Mouse (Mus musculus): ENCODE measurements around the gene Gm49711.

GRCm38 (mm10) chr16:92064801-92065200 is 6.7 kb downstream of the Gm49711 start:
- TF ChIP-seq POLR2A (IDR thresholded peaks at IDR 0.05; ENCODE audit: insufficient read length, low read depth), result no peak
- no peak for TF ChIP-seq MYOD1 (IDR thresholded peaks at IDR 0.05; ENCODE audit: control insufficient read depth in 1 of 3, insufficient read length in 2 of 3, low read depth in 2 of 3)
- no peak for TF ChIP-seq REST (IDR thresholded peaks at IDR 0.05; ENCODE audit: insufficient read depth, insufficient read length)

Data from myocyte (in vitro differentiated cells).